Mouse (Mus musculus) left cerebral cortex, adult 11 months (tissue): Measurements from ENCODE around the gene Zfand3.

ENCODE experiments used
- DNase-seq: peaks from one replicate; pipeline ENCODE4 v3.0.0; 2022; ENCODE audit warnings: low spot score

Gene Zfand3

GRCm38 (mm10) chr17:30230428-30230827, 225.9 kb downstream of the Zfand3 start:
- no peak for DNase-seq

GRCm38 (mm10) chr17:30231483-30231882, 226.9 kb downstream of the Zfand3 start:
- DNase-seq = no peak

GRCm38 (mm10) chr17:30232698-30233097, 228.2 kb downstream of the Zfand3 start:
- DNase-seq = no peak

- no peak for DNase-seq
These were observed 230.8 kb downstream of the Zfand3 start for GRCm38 (mm10) chr17:30235380-30235779.

- DNase-seq = no peak
These were observed 232.1 kb downstream of the Zfand3 start for GRCm38 (mm10) chr17:30236611-30237010.

GRCm38 (mm10) chr17:30237600-30237999, 233.1 kb downstream of the Zfand3 start:
- DNase-seq = no peak

GRCm38 (mm10) chr17:30239458-30239857, 234.9 kb downstream of the Zfand3 start:
- DNase-seq = no peak

- DNase-seq = no peak
These were observed 236.1 kb downstream of the Zfand3 start for GRCm38 (mm10) chr17:30240659-30241058.

GRCm38 (mm10) chr17:30241061-30241460, 236.5 kb downstream of the Zfand3 start:
- DNase-seq = no peak

- no peak for DNase-seq
These were observed 237.3 kb downstream of the Zfand3 start for GRCm38 (mm10) chr17:30241720-30242322.

GRCm38 (mm10) chr17:30242647-30243046, 238.1 kb downstream of the Zfand3 start:
- no peak for DNase-seq

GRCm38 (mm10) chr17:30243540-30243939, 239.0 kb downstream of the Zfand3 start:
- DNase-seq = no peak

GRCm38 (mm10) chr17:30244651-30245307, 240.2 kb downstream of the Zfand3 start:
- no peak for DNase-seq

GRCm38 (mm10) chr17:30245308-30245706, 240.8 kb downstream of the Zfand3 start:
- DNase-seq = no peak

- DNase-seq = no peak
These were observed 248.5 kb downstream of the Zfand3 start for GRCm38 (mm10) chr17:30253028-30253427.

GRCm38 (mm10) chr17:30253924-30254323, 249.4 kb downstream of the Zfand3 start:
- no peak for DNase-seq

GRCm38 (mm10) chr17:30255928-30256560, 251.5 kb downstream of the Zfand3 start:
- no peak for DNase-seq

GRCm38 (mm10) chr17:30258480-30258879, 253.9 kb downstream of the Zfand3 start:
- no peak for DNase-seq

GRCm38 (mm10) chr17:30259938-30260337, 255.4 kb downstream of the Zfand3 start:
- DNase-seq = no peak
